Mouse (Mus musculus): ENCODE results near the gene Znrf3. TPM values are rescaled to one million over a fixed set of nuclear protein-coding genes. Genes with fewer than 3 reads are reported as not detected.
"Not testable (repeated sequence)": the region's sequence is repeated elsewhere in the genome, so short reads cannot be mapped to it uniquely, and the experiment has no call there.

Znrf3 gene
- total and polyA plus RNA-seq, 3 experiments = 2.1 to 7.7 (median 3.1) TPM

DNA sequence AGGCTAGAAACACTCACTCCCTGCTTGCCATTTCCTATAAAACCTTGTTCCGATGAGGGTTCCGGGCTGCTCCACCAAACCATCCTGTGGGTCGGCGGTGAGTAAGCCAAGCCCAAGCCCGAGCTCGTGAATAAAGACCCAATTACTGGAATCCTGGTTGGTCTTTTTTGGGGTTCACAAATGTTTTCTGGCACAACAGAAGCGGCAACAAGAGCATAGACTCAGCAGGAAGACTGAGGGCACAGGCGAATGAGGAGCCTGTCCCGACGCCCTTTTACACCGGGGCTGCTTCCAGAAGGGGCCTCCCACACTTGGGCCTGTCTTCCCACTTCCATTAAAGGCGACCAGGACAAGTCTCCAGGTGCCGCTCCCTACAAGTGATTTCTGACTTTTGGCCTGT lies 37.9 kb upstream of the Znrf3 start:
- Histone ChIP-seq H3K4me3 (ENCODE audit: low read depth, low read length) (no peak overlapping the region), H3K36me3 (replicated peaks) (no peaks in the 10 kb centered on the region), H3K9me3 (replicated peaks) (no peaks in the 10 kb centered on the region), H3K27me3 (ENCODE audit: insufficient read depth, low read length) (peaks cover 22% of the 10 kb centered on the region), H3K4me1 (ENCODE audit: insufficient read depth, low read depth, low read length) (peaks cover 16% of the 10 kb centered on the region)
- DNase-seq (ENCODE audit: low spot score) (no peak), ATAC-seq (ENCODE audit: extremely low read depth, insufficient number of reproducible peaks, low FRiP score, poor library complexity, severe bottlenecking) (no peak)
- TF ChIP-seq GATA1 (IDR thresholded peaks at IDR 0.05; ENCODE audit: borderline replicate concordance, low read length) = no peak
- no peak for TF ChIP-seq GATA2 (IDR thresholded peaks at IDR 0.05; ENCODE audit: borderline replicate concordance, low read depth, low read length)
- no peak for TF ChIP-seq POLR2AphosphoS5 (IDR thresholded peaks at IDR 0.05; ENCODE audit: insufficient replicate concordance, low read depth, low read length)
- no peak for TF ChIP-seq TAL1 (conservative IDR thresholded peaks at IDR 0.05; ENCODE audit: low read depth, low read length)

DNA sequence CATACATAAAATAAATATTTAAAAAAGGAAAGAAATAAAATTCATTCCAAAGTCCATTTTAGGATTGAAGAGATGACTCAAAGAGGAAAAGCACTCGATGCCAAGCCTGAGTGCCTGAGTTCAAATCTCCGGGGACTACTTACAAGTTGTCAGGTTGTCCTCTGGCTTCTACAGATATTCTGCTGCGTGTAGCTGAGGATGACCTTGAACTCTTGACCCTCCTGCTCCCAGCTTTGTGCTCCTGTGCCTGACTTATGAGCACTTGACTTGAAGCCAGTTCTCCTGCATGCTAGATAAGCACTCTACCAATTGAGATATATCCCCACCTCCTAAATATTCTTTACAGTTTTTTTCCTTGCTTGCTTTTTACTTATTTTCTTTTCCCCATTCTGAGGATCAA lies 34.2 kb upstream of the Znrf3 start:
- DNase-seq (ENCODE audit: low spot score) (no peak), ATAC-seq (ENCODE audit: extremely low read depth, insufficient number of reproducible peaks, low FRiP score, poor library complexity, severe bottlenecking) (no peak)
- Histone ChIP-seq H3K9me3 (replicated peaks) (no peaks in the 10 kb centered on the region), H3K4me1 (ENCODE audit: insufficient read depth, low read depth, low read length) (peaks cover 3% of the 10 kb centered on the region; the same call in 1 of the 2 replicates), H3K27me3 (ENCODE audit: insufficient read depth, low read length) (peaks cover 26% of the 10 kb centered on the region), H3K4me3 (ENCODE audit: low read depth, low read length) (no peak overlapping the region), H3K36me3 (replicated peaks) (no peaks in the 10 kb centered on the region)
- no peak for TF ChIP-seq GATA1 (IDR thresholded peaks at IDR 0.05; ENCODE audit: borderline replicate concordance, low read length)
- no peak for TF ChIP-seq CTCF (IDR thresholded peaks at IDR 0.05; ENCODE audit: low read depth, low read length)

GRCm38 (mm10) chr11:5478193-5478592 lies 33.5 kb upstream of the Znrf3 start:
- no peaks in the 10 kb centered on the region for H3K36me3 ChIP-seq (replicated peaks)
- DNase-seq (ENCODE audit: low spot score) (no peak), ATAC-seq (ENCODE audit: extremely low read depth, insufficient number of reproducible peaks, low FRiP score, poor library complexity, severe bottlenecking) (no peak)
- TF ChIP-seq GATA1 (IDR thresholded peaks at IDR 0.05; ENCODE audit: borderline replicate concordance, low read length) = no peak
- no peak for TF ChIP-seq CTCF (IDR thresholded peaks at IDR 0.05; ENCODE audit: low read depth, low read length)
- peaks cover 26% of the 10 kb centered on the region for H3K27me3 ChIP-seq (ENCODE audit: insufficient read depth, low read length)
- peaks cover 3% of the 10 kb centered on the region; the same call in 1 of the 2 replicates for H3K4me1 ChIP-seq (ENCODE audit: insufficient read depth, low read depth, low read length)
- H3K4me3 ChIP-seq (ENCODE audit: low read depth, low read length) = no peak overlapping the region
- H3K9me3 ChIP-seq (replicated peaks) = no peaks in the 10 kb centered on the region

- ATAC-seq (ENCODE audit: extremely low read depth, insufficient number of reproducible peaks, low FRiP score, poor library complexity, severe bottlenecking) = no peak
- peaks cover 3% of the 10 kb centered on the region; the same call in 1 of the 2 replicates for H3K4me1 ChIP-seq (ENCODE audit: insufficient read depth, low read depth, low read length)
- no peak for DNase-seq (ENCODE audit: low spot score)
- TF ChIP-seq GATA1 (IDR thresholded peaks at IDR 0.05; ENCODE audit: borderline replicate concordance, low read length) = no peak
- TF ChIP-seq GATA2 (IDR thresholded peaks at IDR 0.05; ENCODE audit: borderline replicate concordance, low read depth, low read length) = no peak
- TF ChIP-seq TAL1 (conservative IDR thresholded peaks at IDR 0.05; ENCODE audit: low read depth, low read length) = no peak
- TF ChIP-seq POLR2AphosphoS5 (IDR thresholded peaks at IDR 0.05; ENCODE audit: insufficient replicate concordance, low read depth, low read length) = no peak
- no peaks in the 10 kb centered on the region for H3K36me3 ChIP-seq (replicated peaks)
- H3K27me3 ChIP-seq (ENCODE audit: insufficient read depth, low read length) = peaks cover 18% of the 10 kb centered on the region
- no peaks in the 10 kb centered on the region for H3K9me3 ChIP-seq (replicated peaks)
- no peak overlapping the region for H3K4me3 ChIP-seq (ENCODE audit: low read depth, low read length)
Observed at GRCm38 (mm10) chr11:5476806-5477205, 32.2 kb upstream of the Znrf3 start.

DNA sequence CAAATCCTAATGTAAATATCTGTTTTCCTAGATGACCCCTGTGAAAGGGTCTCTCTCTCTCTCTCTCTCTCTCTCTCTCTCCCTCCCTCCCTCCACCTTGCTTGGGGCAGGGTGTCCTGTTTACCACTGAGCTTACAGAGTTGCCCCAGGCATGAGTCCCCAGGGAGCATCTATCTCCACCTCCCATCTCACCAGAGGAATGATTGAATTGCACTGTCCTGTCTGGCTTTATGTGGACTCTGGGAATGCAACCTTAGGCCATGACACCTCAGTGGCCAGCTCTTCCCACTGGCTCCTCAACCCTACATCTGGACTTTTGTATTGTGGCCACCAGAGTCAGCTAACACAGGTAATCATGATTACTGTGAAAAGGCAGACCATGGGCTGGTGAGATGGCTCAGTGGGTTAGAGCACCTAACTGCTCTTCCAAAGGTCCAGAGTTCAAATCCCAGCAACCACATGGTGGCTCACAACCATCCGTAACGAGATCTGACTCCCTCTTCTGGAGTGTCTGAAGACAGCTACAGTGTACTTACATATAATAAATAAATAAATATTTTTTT lies 31.0 kb upstream of the Znrf3 start:
- H3K27me3 ChIP-seq (ENCODE audit: insufficient read depth, low read length) = peaks cover 18% of the 10 kb centered on the region
- not testable (repeated sequence) for ATAC-seq (ENCODE audit: extremely low read depth, insufficient number of reproducible peaks, low FRiP score, poor library complexity, severe bottlenecking); H3K9me3 ChIP-seq (replicated peaks); DNase-seq (ENCODE audit: low spot score); H3K4me3 ChIP-seq (ENCODE audit: low read depth, low read length); H3K4me1 ChIP-seq (ENCODE audit: insufficient read depth, low read depth, low read length); H3K36me3 ChIP-seq (replicated peaks)

DNA sequence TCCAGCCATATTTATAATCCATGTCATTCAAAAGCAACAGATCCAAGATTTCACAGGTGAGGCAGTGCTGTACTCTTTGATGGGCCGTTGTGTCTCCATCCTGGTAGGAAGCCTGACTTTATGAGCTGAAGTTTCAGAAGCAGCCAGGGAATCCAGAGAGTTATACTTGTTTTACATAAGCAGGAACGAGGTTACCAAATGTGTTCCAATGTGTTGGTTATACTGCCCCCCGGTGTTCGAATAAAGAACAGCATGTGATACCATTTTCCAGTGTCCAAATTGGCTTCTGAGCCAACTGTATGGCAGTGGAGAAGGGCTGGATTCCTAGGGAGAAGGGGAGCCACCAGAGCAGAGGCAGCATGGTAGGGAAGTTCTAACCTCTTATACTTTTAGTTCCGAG lies 29.5 kb upstream of the Znrf3 start:
- Histone ChIP-seq H3K27me3 (ENCODE audit: insufficient read depth, low read length) (peaks cover 11% of the 10 kb centered on the region), H3K36me3 (replicated peaks) (no peaks in the 10 kb centered on the region), H3K4me3 (ENCODE audit: low read depth, low read length) (no peak overlapping the region), H3K9me3 (replicated peaks) (peaks cover 5% of the 10 kb centered on the region), H3K4me1 (ENCODE audit: insufficient read depth, low read depth, low read length) (no peaks in the 10 kb centered on the region)
- ATAC-seq (ENCODE audit: extremely low read depth, insufficient number of reproducible peaks, low FRiP score, poor library complexity, severe bottlenecking) = no peak
- DNase-seq (ENCODE audit: low spot score) = no peak
- no peak for TF ChIP-seq POLR2AphosphoS5 (IDR thresholded peaks at IDR 0.05; ENCODE audit: insufficient replicate concordance, low read depth, low read length)
- TF ChIP-seq CTCF (IDR thresholded peaks at IDR 0.05; ENCODE audit: low read depth, low read length) = peak; percentile 59

GRCm38 (mm10) chr11:5470055-5470454 lies 25.4 kb upstream of the Znrf3 start:
- Histone ChIP-seq H3K4me3 (ENCODE audit: low read depth, low read length) (no peak overlapping the region), H3K36me3 (replicated peaks) (no peaks in the 10 kb centered on the region), H3K4me1 (ENCODE audit: insufficient read depth, low read depth, low read length) (no peaks in the 10 kb centered on the region), H3K27me3 (ENCODE audit: insufficient read depth, low read length) (peaks cover 1% of the 10 kb centered on the region; the same call in 1 of the 2 replicates), H3K9me3 (replicated peaks) (peaks cover 5% of the 10 kb centered on the region)
- TF ChIP-seq CTCF (IDR thresholded peaks at IDR 0.05; ENCODE audit: low read depth, low read length) (no peak), TAL1 (conservative IDR thresholded peaks at IDR 0.05; ENCODE audit: low read depth, low read length) (no peak)
- no peak for ATAC-seq (ENCODE audit: extremely low read depth, insufficient number of reproducible peaks, low FRiP score, poor library complexity, severe bottlenecking)
- no peak for DNase-seq (ENCODE audit: low spot score)

Measured in G1E (cell line).